Mouse (Mus musculus) midbrain, embryonic 16.5 days (tissue): ENCODE measurements at regions not wholly inside any gene's neighbourhood (a gene's known extent, or its start where the extent isn't known, plus 50 kb on each side); places are given as distances from the start of the nearest gene placed in this dataset.
"Not testable (repeated sequence)": the region's sequence is repeated elsewhere in the genome, so short reads cannot be mapped to it uniquely, and the experiment has no call there.

Source experiments
- ATAC-seq: fragments of 200-750 bp; cut with Nextera tagmentation; 2 replicates; pipeline ENCODE4 v1.8.0; 2017; ENCODE audit warnings: moderate TSS enrichment
- H3K27ac ChIP-seq: fragments of 300-500 bp; sonication (generic); 2 replicates; pipeline ENCODE4 v1.5.1; 2014; ENCODE audit warnings: mild to moderate bottlenecking, low read length, mixed read lengths
- H3K27me3 ChIP-seq: fragments of 300-500 bp; sonication (generic); 2 replicates; pipeline ENCODE4 v1.6.1; 2014; ENCODE audit warnings: low read depth, low read length, mixed read lengths; ENCODE audit not compliant: control insufficient read depth, insufficient read depth
- H3K36me3 ChIP-seq: fragments of 300-500 bp; sonication (generic); 2 replicates; pipeline ENCODE4 v1.6.1; 2014; ENCODE audit warnings: mild to moderate bottlenecking, low read length, moderate library complexity, mixed read lengths; ENCODE audit not compliant: control insufficient read depth, insufficient read depth
- H3K4me1 ChIP-seq: fragments of 300-500 bp; sonication (generic); 2 replicates; pipeline ENCODE4 v1.6.1; 2014; ENCODE audit warnings: mild to moderate bottlenecking, low read length, mixed read lengths; ENCODE audit not compliant: control insufficient read depth, insufficient read depth
- H3K4me2 ChIP-seq: fragments of 300-500 bp; sonication (generic); 2 replicates; pipeline ENCODE4 v1.6.1; 2014; ENCODE audit warnings: mild to moderate bottlenecking, low read length, mixed read lengths
- H3K4me3 ChIP-seq: fragments of 300-500 bp; sonication (generic); 2 replicates; pipeline ENCODE4 v1.5.1; 2014; ENCODE audit warnings: low read depth, mild to moderate bottlenecking, low read length, moderate library complexity, mixed read lengths
- H3K9ac ChIP-seq: fragments of 300-500 bp; sonication (generic); 2 replicates; pipeline ENCODE4 v1.6.1; 2014; ENCODE audit warnings: low read depth, low read length, mixed read lengths
- H3K9me3 ChIP-seq: fragments of 300-500 bp; sonication (generic); replicated peaks from 2 replicates; pipeline ENCODE4 v1.6.1; 2014; ENCODE audit warnings: mild to moderate bottlenecking, low read length, mixed read lengths; ENCODE audit not compliant: control insufficient read depth, poor library complexity, severe bottlenecking
- WGBS: fragments of 180-500 bp; shearing (Covaris S2); extraction: QIAGEN DNeasy Blood & Tissue Kit; methylation state at CpG from one replicate; pipeline ENCODE4 v1.1.7; 2014; 5-methylcytosine and 5-hydroxymethylcytosine counted together

GRCm38 (mm10) chr3:155942896-155943295 is 618.7 kb upstream of the Negr1 start:
- Histone ChIP-seq H3K4me2 (no peak overlapping the region), H3K4me3 (no peak overlapping the region), H3K4me1 (no peaks in the 10 kb centered on the region), H3K9ac (no peak overlapping the region), H3K36me3 (no peaks in the 10 kb centered on the region), H3K27me3 (no peaks in the 10 kb centered on the region), H3K27ac (no peak overlapping the region), H3K9me3 (no peaks in the 10 kb centered on the region)
- WGBS, result 77% methylated on average over 2 of the region's 2 CpGs
- no peak for ATAC-seq

GRCm38 (mm10) chr3:155944042-155944735 is 617.4 kb upstream of the Negr1 start:
- no peak overlapping the region for H3K9ac ChIP-seq
- no peak overlapping the region for H3K4me2 ChIP-seq
- no peaks in the 10 kb centered on the region for H3K9me3 ChIP-seq
- H3K27me3 ChIP-seq, result no peaks in the 10 kb centered on the region
- H3K4me1 ChIP-seq, result no peaks in the 10 kb centered on the region
- no peaks in the 10 kb centered on the region for H3K36me3 ChIP-seq
- no peak overlapping the region for H3K4me3 ChIP-seq
- no peak for ATAC-seq
- WGBS, result 19% methylated on average over 2 of the region's 2 CpGs
- H3K27ac ChIP-seq, result no peak overlapping the region

- 98% methylated on average over 2 of the region's 2 CpGs for WGBS
Measured at GRCm38 (mm10) chr3:155945188-155945587, 616.4 kb upstream of the Negr1 start.

GRCm38 (mm10) chr3:155962496-155962895 is 599.1 kb upstream of the Negr1 start:
- WGBS, result 25% methylated on average over 2 of the region's 2 CpGs
- not testable (repeated sequence) for H3K4me2 ChIP-seq, H3K9ac ChIP-seq, H3K4me3 ChIP-seq, H3K27ac ChIP-seq, H3K9me3 ChIP-seq, H3K36me3 ChIP-seq, H3K27me3 ChIP-seq, H3K4me1 ChIP-seq, ATAC-seq

More at GRCm38 (mm10) chr3:155945188-155945587, 616.4 kb upstream of the Negr1 start:
- no peaks in the 10 kb centered on the region for H3K4me1 ChIP-seq
- H3K4me3 ChIP-seq, result no peak overlapping the region
- H3K27me3 ChIP-seq, result no peaks in the 10 kb centered on the region
- H3K27ac ChIP-seq, result no peak overlapping the region
- no peaks in the 10 kb centered on the region for H3K36me3 ChIP-seq
- H3K9ac ChIP-seq, result no peak overlapping the region
- H3K4me2 ChIP-seq, result no peak overlapping the region
- no peak for ATAC-seq
- no peaks in the 10 kb centered on the region for H3K9me3 ChIP-seq

- ATAC-seq, result no peak
- Histone ChIP-seq H3K9me3 (no peaks in the 10 kb centered on the region), H3K27me3 (no peaks in the 10 kb centered on the region), H3K4me2 (no peak overlapping the region), H3K36me3 (no peaks in the 10 kb centered on the region), H3K4me3 (no peak overlapping the region), H3K27ac (no peak overlapping the region), H3K4me1 (no peaks in the 10 kb centered on the region), H3K9ac (no peak overlapping the region)
- 58% methylated on average over 2 of the region's 2 CpGs for whole genome bisulfite sequencing
Measured at GRCm38 (mm10) chr3:155979636-155980035, 582.0 kb upstream of the Negr1 start.

GRCm38 (mm10) chr3:155994044-155994443 is 567.5 kb upstream of the Negr1 start:
- Histone ChIP-seq H3K27ac (no peak overlapping the region), H3K36me3 (no peaks in the 10 kb centered on the region), H3K4me2 (no peak overlapping the region), H3K27me3 (no peaks in the 10 kb centered on the region), H3K4me3 (no peak overlapping the region), H3K9ac (no peak overlapping the region), H3K9me3 (no peaks in the 10 kb centered on the region), H3K4me1 (no peaks in the 10 kb centered on the region)
- ATAC-seq, result no peak
- WGBS, result 49% methylated on average over 2 of the region's 2 CpGs

- H3K4me3 ChIP-seq, result no peak overlapping the region
- no peak overlapping the region for H3K27ac ChIP-seq
- H3K4me1 ChIP-seq, result no peaks in the 10 kb centered on the region
- no peaks in the 10 kb centered on the region for H3K9me3 ChIP-seq
- no peaks in the 10 kb centered on the region for H3K36me3 ChIP-seq
- ATAC-seq, result no peak
- 30% methylated on average over 7 of the region's 7 CpGs for WGBS
- no peaks in the 10 kb centered on the region for H3K27me3 ChIP-seq
- no peak overlapping the region for H3K4me2 ChIP-seq
- no peak overlapping the region for H3K9ac ChIP-seq
Measured at GRCm38 (mm10) chr3:156017676-156018230, 543.8 kb upstream of the Negr1 start.

GRCm38 (mm10) chr3:156028602-156029188 is 532.9 kb upstream of the Negr1 start:
- Histone ChIP-seq H3K36me3 (no peaks in the 10 kb centered on the region), H3K27me3 (no peaks in the 10 kb centered on the region), H3K4me3 (no peak overlapping the region), H3K9me3 (no peaks in the 10 kb centered on the region), H3K9ac (no peak overlapping the region), H3K27ac (peak overlapping the region; percentile 66), H3K4me1 (peaks cover 7% of the 10 kb centered on the region), H3K4me2 (0 out of 2 replicates have a peak overlapping the region, but pooled peaks have one; percentile 1)
- 12% methylated on average over 5 of the region's 5 CpGs for WGBS
- ATAC-seq, result peak; percentile 89

- no peak for ATAC-seq
Measured at GRCm38 (mm10) chr3:156070257-156070656, 491.3 kb upstream of the Negr1 start.

More at GRCm38 (mm10) chr3:156070257-156070656, 491.3 kb upstream of the Negr1 start:
- H3K9ac ChIP-seq, result no peak overlapping the region
- H3K27me3 ChIP-seq, result no peaks in the 10 kb centered on the region
- H3K9me3 ChIP-seq, result no peaks in the 10 kb centered on the region
- H3K27ac ChIP-seq, result no peak overlapping the region
- no peak overlapping the region for H3K4me3 ChIP-seq
- no peak overlapping the region for H3K4me2 ChIP-seq
- H3K36me3 ChIP-seq, result no peaks in the 10 kb centered on the region
- 76% methylated on average over 4 of the region's 4 CpGs for WGBS
- no peaks in the 10 kb centered on the region for H3K4me1 ChIP-seq
